Mouse (Mus musculus) ovary, adult 10 weeks (tissue): Measurements from ENCODE around the gene Tnf. TPM values are rescaled to one million over a fixed set of nuclear protein-coding genes. Genes with fewer than 3 reads are reported as not detected.

Experiments used
- polyA plus RNA-seq: library from polyadenylated mRNA; stranded (reverse); fragments of 350-450 nt; fragmentation: Illumina TruSeq; extraction: RNeasy Lipid Tissue Mini Kit (QIAGEN cat#74804); gene quantifications from one replicate; pipeline ENCODE4 v1.2.3, GENCODE M21; 2014

Tnf gene
- polyA plus RNA-seq, result not detected

GRCm38 (mm10) chr17:35201787-35202186 lies at the start of gene Tnf:
TSS of gene Tnf (minus strand) at chr17:35202007.

GRCm38 (mm10) chr17:35241305-35242014 lies 39.7 kb upstream of the Tnf start, which contains the start of gene Ddx39b:
TSS of gene Ddx39b (plus strand) at chr17:35241746.

GRCm38 (mm10) chr17:35235614-35236389 lies 34.0 kb upstream of the Tnf start, which contains the start of gene Nfkbil1:
TSS of gene Nfkbil1 (minus strand) at chr17:35235792.

GRCm38 (mm10) chr17:35233114-35233980 lies 31.5 kb upstream of the Tnf start, which contains the start of gene Atp6v1g2:
TSS of gene Atp6v1g2 (plus strand) at chr17:35233660.

GRCm38 (mm10) chr17:35220156-35220952 lies 18.5 kb upstream of the Tnf start, which contains the start of gene Gm16181:
TSS of gene Gm16181 (plus strand) at chr17:35220834.

GRCm38 (mm10) chr17:35204494-35205379 lies 2.9 kb upstream of the Tnf start, which contains the start of gene Lta:
TSS of gene Lta (minus strand) at chr17:35205351.

GRCm38 (mm10) chr17:35193881-35194843 lies 7.6 kb downstream of the Tnf start, which contains the start of gene Ltb:
TSS of gene Ltb (plus strand) at chr17:35194439.

GRCm38 (mm10) chr17:35187959-35188610 lies 13.7 kb downstream of the Tnf start, which contains the start of gene Lst1:
TSS of gene Lst1 (minus strand) at chr17:35188439.

GRCm38 (mm10) chr17:35175968-35176367 lies 25.8 kb downstream of the Tnf start, which contains the start of gene Aif1:
TSS of gene Aif1 (minus strand) at chr17:35176068.

GRCm38 (mm10) chr17:35164568-35165450 lies 37.0 kb downstream of the Tnf start, which contains the start of gene Prrc2a:
TSS of gene Prrc2a (minus strand) at chr17:35164897.

Other genes starting within 250 kb of the Tnf start
- 16.9 TPM for gene Hspa1b, start 242.8 kb downstream of the Tnf start, polyA plus RNA-seq
- gene Gm20481, start 232.1 kb downstream of the Tnf start, polyA plus RNA-seq, result not detected
- 8.2 TPM for gene Hspa1a, start 229.9 kb downstream of the Tnf start, polyA plus RNA-seq
- gene Hspa1l, start 229.3 kb downstream of the Tnf start, polyA plus RNA-seq, result not detected
- gene Lsm2, start 220.1 kb downstream of the Tnf start, polyA plus RNA-seq, result 19.2 TPM
- gene Vars, start 201.0 kb downstream of the Tnf start, polyA plus RNA-seq, result 6.0 TPM
- gene Vwa7, start 185.4 kb downstream of the Tnf start, polyA plus RNA-seq, result not detected
- not detected for gene Sapcd1, start 174.0 kb downstream of the Tnf start, polyA plus RNA-seq
- gene Msh5, start 155.3 kb downstream of the Tnf start, polyA plus RNA-seq, result 0.68 TPM
- 25.1 TPM for gene Clic1, start 152.0 kb downstream of the Tnf start, polyA plus RNA-seq
- 2.7 TPM for gene Ddah2, start 143.0 kb downstream of the Tnf start, polyA plus RNA-seq
- not detected for gene Ly6g6c, start 136.6 kb downstream of the Tnf start, polyA plus RNA-seq
- 0.20 TPM for gene Mpig6b, start 135.8 kb downstream of the Tnf start, polyA plus RNA-seq
- not detected for gene Ly6g6e, start 125.1 kb downstream of the Tnf start, polyA plus RNA-seq
- gene Ly6g6d, start 123.9 kb downstream of the Tnf start, polyA plus RNA-seq, result not detected
- not detected for gene Ly6g6f, start 116.4 kb downstream of the Tnf start, polyA plus RNA-seq
- gene Abhd16a, start 112.7 kb downstream of the Tnf start, polyA plus RNA-seq, result 3.5 TPM
- gene Ly6g5c, start 93.7 kb downstream of the Tnf start, polyA plus RNA-seq, result not detected
- gene Ly6g5b, start 86.6 kb downstream of the Tnf start, polyA plus RNA-seq, result not detected
- gene Gpank1, start 80.6 kb downstream of the Tnf start, polyA plus RNA-seq, result 0.91 TPM
- gene Csnk2b, start 80.0 kb downstream of the Tnf start, polyA plus RNA-seq, result 117 TPM
- 0.83 TPM for gene D17H6S53E, start 75.6 kb downstream of the Tnf start, polyA plus RNA-seq
- not detected for gene Apom, start 70.0 kb downstream of the Tnf start, polyA plus RNA-seq
- gene Bag6, start 66.8 kb downstream of the Tnf start, polyA plus RNA-seq, result 9.7 TPM
- gene Prrc2a, start 37.1 kb downstream of the Tnf start, polyA plus RNA-seq, result 10.0 TPM
- 5.8 TPM for gene Aif1, start 25.9 kb downstream of the Tnf start, polyA plus RNA-seq
- gene Lst1, start 13.6 kb downstream of the Tnf start, polyA plus RNA-seq, result not detected
- not detected for gene Ltb, start 7.6 kb downstream of the Tnf start, polyA plus RNA-seq
- not detected for gene Lta, start 3.3 kb upstream of the Tnf start, polyA plus RNA-seq
- gene Gm16181, start 18.8 kb upstream of the Tnf start, polyA plus RNA-seq, result not detected
- 5.4 TPM for gene Atp6v1g2, start 31.7 kb upstream of the Tnf start, polyA plus RNA-seq
- not detected for gene Nfkbil1, start 33.8 kb upstream of the Tnf start, polyA plus RNA-seq
- gene Ddx39b, start 39.7 kb upstream of the Tnf start, polyA plus RNA-seq, result 7.3 TPM
- 26.9 TPM for gene H2-D1, start 60.7 kb upstream of the Tnf start, polyA plus RNA-seq
- not detected for gene H2-Q1, start 118.4 kb upstream of the Tnf start, polyA plus RNA-seq
- gene H2-Q2, start 140.2 kb upstream of the Tnf start, polyA plus RNA-seq, result 2.1 TPM
- 21.8 TPM for gene H2-Q4, start 177.6 kb upstream of the Tnf start, polyA plus RNA-seq
- 3.0 TPM for gene H2-Q6, start 222.8 kb upstream of the Tnf start, polyA plus RNA-seq
- gene H2-Q7, start 237.1 kb upstream of the Tnf start, polyA plus RNA-seq, result 2.0 TPM